Mouse (Mus musculus) hindlimb bud, embryonic 11.5 days (tissue): Measurements from ENCODE around the gene Myh4.
A peak's percentile ranks its signal among the peaks of the same experiment; 100 is the strongest.

Source experiments
- DNase-seq: peaks from one replicate; pipeline ENCODE4 v3.0.0-alpha.2; 2012; ENCODE audit warnings: low read depth, low spot score; ENCODE audit errors: extremely low spot score

Gene Myh4

GRCm38 (mm10) chr11:67237481-67238079 is at the start of gene Myh4:
TSS of gene Myh4 (plus strand) at chr11:67238029.
- no peak for DNase-seq

GRCm38 (mm10) chr11:67190316-67190715 is 47.5 kb upstream of the Myh4 start:
- DNase-seq: no peak

- DNase-seq: no peak
Measured at GRCm38 (mm10) chr11:67190814-67191213, 47.0 kb upstream of the Myh4 start.

- no peak for DNase-seq
Measured at GRCm38 (mm10) chr11:67191496-67191895, 46.3 kb upstream of the Myh4 start.

GRCm38 (mm10) chr11:67199321-67199720 is 38.5 kb upstream of the Myh4 start:
- DNase-seq: no peak

- DNase-seq: no peak
Measured at GRCm38 (mm10) chr11:67199752-67200151, 38.1 kb upstream of the Myh4 start, which contains the start of gene Myh1. TSS of gene Myh1 (plus strand) at chr11:67200052.

GRCm38 (mm10) chr11:67204766-67205165 is 33.1 kb upstream of the Myh4 start:
- DNase-seq: no peak

GRCm38 (mm10) chr11:67221803-67222202 is 16.0 kb upstream of the Myh4 start:
- DNase-seq: no peak

- no peak for DNase-seq
Measured at GRCm38 (mm10) chr11:67224466-67224865, 13.4 kb upstream of the Myh4 start.

- DNase-seq: no peak
Measured at GRCm38 (mm10) chr11:67228731-67229130, 9.1 kb upstream of the Myh4 start.

- no peak for DNase-seq
Measured at GRCm38 (mm10) chr11:67229166-67229565, 8.7 kb upstream of the Myh4 start.

- no peak for DNase-seq
Measured at GRCm38 (mm10) chr11:67229946-67230345, 7.9 kb upstream of the Myh4 start.

- DNase-seq: peak; percentile 31
Measured at GRCm38 (mm10) chr11:67235639-67236358, 2.0 kb upstream of the Myh4 start.

GRCm38 (mm10) chr11:67236799-67237198 is 1.0 kb upstream of the Myh4 start:
- DNase-seq: no peak

GRCm38 (mm10) chr11:67241051-67241450 is 3.2 kb downstream of the Myh4 start:
- DNase-seq: no peak

- DNase-seq: no peak
Measured at GRCm38 (mm10) chr11:67253691-67254090, 15.9 kb downstream of the Myh4 start.

- no peak for DNase-seq
Measured at GRCm38 (mm10) chr11:67257048-67257447, 19.2 kb downstream of the Myh4 start.

- DNase-seq: no peak
Measured at GRCm38 (mm10) chr11:67260956-67261355, 23.1 kb downstream of the Myh4 start.

GRCm38 (mm10) chr11:67276601-67277174 is 38.9 kb downstream of the Myh4 start, which contains the start of gene Myh8:
TSS of gene Myh8 (plus strand) at chr11:67277124.
- no peak for DNase-seq

- no peak for DNase-seq
Measured at GRCm38 (mm10) chr11:67293440-67293839, 55.6 kb downstream of the Myh4 start.
